Mouse (Mus musculus) monocyte, adult 2 months (primary cell): ENCODE results near the gene Prss30.
"Not testable (repeated sequence)": the region's sequence is repeated elsewhere in the genome, so short reads cannot be mapped to it uniquely, and the experiment has no call there.

ENCODE experiments used
- DNase-seq, 2 experiments: peaks; one replicate each; pipeline ENCODE4 v3.0.0; 2022; ENCODE audit warnings: low spot score in 2 of 2, low read depth in 1 of 2

Prss30 gene

DNA sequence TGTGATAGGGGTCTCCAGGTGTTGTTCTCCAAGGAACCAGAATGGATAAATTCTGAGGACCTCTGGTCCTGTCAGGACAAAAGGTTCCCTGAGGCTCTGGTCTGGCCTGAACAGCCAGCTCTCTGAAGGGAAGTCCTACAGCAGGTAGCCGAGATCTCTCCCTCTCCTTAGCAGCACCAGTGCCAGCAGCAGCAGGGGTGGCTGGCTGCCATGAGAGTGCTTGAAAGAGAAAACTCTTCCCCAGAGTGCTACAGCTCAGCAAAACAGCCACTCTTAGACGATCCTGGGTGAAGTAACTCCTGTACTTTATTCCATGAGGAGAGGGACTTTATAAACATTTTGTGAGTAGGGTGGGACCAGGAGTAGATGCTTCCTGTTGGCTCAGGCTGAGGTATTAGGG, 9.4 kb upstream of the Prss30 start:
- DNase-seq: no peak

DNA sequence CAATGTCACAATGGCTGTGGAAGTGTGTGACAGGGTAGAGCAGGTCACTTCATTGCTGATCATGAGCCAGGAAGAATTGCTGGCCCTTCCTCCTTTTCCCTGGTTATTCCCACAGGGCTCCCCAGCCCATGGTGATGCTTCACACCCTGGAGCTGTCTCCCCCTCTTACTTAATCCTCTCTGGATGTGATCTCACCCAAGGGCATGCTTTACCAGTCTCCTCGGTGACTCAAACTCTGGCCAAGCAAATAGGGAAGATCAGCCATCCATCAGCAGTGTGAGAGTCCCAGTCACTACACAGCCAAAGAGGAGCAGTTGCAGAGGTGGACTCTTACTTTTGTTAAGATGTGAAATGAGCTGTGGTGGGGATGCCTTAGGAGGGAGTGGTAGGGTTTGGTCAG, 4.6 kb upstream of the Prss30 start:
- DNase-seq: no peak

DNA sequence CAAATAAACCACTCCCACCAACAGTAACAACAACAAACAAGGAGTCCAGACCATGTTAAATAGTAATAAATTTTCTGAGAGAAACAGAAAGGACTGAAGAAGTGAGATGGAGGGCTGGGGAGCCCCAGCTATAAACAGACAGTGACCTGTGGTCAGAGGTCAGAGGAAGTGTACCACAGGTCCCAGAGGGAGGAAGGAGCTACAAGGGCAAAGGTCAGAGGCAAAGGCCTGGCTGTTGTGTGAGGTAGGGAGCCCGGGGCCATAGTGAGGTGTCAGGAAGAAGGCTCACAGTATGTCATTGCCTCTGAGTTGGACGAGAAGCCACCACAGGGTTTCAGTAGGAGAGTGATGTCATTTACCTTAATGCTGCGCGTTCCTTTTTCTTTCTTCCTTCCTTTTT, 2.5 kb upstream of the Prss30 start:
- DNase-seq: peak in 1 of 2 experiments; percentile 52

DNA sequence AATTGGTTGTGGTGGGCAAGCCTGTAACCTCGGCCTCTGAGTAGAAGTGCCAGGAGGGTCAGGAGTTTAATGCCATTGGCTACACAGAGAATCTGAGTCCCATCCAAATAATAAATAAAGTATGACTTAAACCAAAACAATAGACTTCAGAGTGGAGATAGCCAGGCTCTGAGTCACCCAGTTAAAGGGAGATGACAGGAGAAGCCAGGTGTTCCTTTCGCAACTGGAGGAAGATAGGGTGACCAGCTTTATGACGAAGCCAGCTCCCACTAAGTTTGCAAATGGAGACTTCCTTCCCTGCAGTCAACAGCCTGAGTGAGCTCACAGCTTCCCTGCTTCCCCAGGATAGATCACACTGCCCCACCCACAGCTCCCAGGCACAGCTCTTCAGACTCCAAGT, 895 bp downstream of the Prss30 start:
- DNase-seq: no peak

DNA sequence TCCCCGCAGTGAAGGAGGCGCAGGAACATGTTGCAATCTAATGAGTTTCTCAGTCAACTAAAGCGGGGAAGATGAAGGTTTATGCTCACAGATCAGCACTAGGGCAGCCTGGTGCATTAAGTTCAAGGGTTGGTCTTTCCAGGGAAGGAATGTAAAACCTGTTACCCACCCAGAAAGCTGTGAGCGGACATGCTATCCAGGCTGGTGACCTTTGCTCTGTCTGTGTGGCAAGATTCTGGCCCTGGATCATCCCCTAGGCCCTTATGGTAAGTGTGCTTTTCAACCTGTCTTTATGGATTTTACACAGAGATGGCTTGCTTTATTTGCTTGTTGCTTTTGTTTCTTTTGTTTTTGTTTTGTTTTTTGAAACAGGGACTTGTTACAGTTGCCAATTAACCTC, 3.7 kb downstream of the Prss30 start:
- DNase-seq: no peak

DNA sequence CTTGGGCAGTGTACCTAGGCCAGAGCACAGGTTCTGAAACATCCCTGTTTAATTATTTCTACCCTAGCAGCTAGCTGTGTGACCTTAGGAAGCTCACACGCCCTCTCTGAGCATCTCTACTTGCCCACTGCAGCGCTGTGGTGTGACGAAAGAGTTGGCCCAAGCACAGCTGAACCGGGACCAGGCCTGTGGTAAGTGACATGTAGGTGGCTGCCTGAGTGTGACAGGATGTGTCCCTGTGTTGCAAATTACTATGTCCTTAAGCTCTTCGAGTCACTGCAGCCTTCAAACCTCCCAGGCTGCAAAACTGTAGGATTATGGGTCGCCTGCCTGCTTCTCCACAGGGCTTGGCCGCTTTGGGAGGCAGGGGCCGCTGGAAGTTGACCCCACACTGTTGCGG, 9.1 kb downstream of the Prss30 start:
- no peak for DNase-seq

DNA sequence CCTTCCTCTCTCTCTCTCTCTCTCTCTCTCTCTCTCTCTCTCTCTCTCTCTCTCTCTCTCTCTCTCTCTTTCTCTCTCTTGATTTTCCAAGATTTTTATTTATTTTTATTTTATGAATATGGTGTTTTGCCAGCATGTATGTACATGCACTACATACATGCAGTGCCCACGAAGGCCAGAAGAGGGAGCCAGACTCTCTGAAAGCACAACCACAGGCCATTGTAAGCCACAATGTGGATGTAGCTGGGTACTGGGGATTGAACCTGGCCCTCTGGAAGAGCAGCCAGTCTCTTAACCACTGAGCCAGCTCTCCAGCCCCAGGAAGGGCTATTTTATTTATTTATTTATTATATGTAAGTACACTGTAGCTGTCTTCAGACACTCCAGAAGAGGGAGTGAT, 11.1 kb downstream of the Prss30 start:
- peak; percentile 42 to 73 for DNase-seq

DNA sequence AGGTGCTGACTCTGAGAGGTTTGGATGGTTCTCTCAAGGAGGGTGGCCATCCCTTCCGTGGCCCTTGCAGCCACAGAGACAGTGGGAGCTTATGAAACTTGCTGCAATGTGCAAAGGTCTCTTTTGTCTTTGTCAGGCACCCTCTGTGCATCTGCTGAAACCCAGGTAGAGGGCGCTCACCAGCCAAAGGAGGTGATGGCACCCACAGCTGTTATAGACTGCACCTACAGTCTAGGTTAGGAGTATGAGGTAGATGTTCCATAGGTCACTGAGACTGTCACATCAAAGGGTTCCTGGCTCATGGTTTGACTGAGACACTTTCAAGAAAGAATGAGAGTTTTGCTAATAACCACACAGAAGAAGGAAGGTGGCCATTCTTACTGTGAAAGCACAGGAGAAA, 11.6 kb downstream of the Prss30 start:
- DNase-seq: no peak

DNA sequence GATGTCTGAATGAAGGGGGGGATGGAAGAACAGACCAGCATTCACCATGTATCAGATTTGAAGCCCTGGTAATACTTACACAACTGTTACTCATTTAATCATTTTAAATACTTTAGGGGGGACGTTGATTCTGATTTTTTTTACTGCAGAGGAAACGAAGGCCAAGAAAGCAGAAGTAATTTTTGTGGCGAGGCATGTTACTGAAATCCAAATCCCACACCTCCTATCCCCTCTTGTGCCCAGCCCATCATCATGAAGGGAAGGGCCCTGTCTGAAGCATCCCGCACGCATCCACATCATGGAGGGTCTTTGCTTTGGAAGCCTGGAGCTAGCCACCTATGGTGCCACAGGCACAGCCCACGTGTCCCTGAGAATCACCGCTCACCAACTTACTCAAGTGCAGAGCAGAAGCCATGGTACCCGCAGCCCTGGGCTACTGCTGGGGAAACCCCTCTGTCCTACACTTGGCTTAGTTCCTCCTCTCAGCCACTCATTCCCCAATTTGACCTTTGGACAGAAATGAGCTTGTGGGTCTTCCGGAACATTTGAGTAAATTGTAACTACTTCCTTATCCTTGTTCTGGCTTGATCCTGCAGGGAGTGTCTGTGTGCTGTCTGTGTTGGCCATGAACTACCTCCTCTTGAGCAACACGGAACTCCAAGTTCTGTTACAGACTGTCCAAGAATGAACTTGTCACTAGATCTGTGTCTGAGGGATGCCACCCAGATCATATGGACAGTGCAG, 13.5 kb downstream of the Prss30 start:
- DNase-seq: peak; percentile 75 to 76

DNA sequence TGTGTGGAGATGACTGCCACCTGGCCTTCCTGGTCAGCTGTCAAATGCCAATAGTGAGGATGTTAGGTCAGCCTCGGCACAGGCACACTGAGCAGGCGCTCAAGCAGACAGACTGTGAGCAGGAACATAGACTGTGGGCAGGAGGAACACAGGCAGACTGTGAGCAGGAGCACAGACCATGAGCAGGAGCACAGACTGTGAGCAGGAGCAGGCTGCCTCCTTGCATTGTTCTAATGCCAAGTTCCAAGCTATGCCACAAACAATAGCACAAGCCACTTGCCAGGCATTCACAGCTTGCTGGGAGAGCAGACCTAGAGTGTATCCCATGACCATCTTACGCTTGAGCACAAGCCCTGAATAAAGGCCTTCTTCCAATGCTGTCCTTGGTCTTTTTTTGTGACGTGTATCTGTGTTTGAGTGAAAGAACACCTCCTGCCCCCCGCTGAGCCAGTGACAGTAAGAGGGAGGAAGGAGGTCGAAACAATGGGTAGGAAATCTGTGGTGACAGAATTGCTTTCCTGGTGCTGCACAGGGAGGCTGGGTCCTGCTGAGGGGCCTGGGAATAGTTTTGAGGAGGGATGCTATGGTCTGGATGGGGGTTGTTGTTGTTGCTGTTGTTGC, 14.5 kb downstream of the Prss30 start:
- no peak for DNase-seq

DNA sequence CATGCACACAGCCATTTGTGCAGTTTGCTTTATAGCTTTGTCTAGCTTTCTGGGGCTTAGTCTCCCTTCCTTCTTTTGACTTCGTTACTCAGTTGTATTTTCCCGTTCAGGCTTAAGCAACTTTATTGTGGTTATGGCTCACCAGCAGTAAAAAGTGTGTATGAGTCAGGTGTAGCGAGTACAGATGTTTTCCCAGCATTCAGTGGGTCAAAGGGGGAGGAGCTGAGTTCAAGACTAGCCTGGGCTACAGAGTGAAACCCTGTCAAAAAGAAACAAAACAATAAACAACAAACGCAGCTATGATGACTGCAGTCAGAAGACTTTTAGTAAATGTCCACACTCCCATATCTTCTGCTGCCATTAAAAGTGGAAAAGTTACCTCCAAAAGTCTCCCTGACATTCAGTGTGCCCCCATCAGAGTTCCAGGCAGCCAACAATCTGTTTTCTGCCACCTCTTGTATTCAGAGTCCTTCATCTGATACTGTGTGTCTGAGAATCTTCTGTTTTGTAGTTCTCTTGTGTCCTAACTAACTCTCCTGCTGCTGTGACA, 18.7 kb downstream of the Prss30 start:
- no peak for DNase-seq

DNA sequence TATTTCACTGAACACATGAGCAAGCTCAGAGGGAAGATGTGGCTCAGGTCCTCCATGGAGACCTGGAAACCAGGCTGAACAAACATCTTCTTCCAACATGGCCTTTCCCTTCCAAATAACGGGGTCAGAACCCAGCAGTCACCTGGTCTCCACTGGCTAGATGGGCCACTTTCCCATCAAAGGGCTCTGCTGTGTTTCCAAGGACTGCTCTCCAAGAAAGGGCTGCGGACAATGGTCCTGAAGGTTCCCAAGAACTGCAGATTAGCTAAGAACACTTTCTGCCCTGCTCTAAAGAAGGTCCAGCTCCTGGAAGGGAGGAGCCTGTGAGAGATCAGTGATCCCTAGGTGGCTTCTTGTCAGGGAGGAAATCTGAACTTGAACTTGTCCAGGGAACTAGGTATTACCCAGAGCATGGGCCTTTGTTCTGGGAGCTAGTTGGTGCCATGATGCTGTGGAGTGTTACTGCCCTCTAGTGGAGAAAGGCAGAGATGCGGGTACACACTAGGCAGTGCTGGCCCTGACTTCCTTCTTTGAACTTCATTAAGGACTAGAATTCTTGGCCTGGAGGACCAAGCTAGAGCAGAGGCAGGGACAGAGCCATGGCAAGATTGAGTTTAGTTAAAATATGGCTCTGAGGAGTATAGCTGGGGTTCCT, 20.2 kb downstream of the Prss30 start:
- DNase-seq: peak; percentile 29 to 73

DNA sequence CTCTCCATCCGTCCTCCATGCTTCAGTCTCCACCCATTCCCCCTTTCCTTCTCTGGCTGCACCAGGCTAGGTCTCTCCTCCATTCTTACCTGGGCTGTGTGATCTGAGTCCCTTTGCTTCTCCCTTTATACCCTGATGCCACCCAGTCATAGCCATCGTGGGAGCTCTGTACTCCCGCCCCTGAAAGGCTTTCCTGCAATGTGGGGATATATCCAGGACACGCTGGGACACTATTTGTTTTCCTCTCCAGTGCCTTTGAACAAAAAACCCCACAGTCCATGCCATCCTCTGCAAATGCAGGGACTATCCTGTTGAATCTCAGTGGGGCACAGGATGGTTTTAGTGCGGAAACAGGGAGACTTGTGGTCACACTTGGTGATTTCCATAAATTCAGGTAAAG, 25.2 kb downstream of the Prss30 start, which contains the start of gene Sbpl:
Gene Sbpl, minus strand, starts transcription at position 101 of the 400 bp plus-strand sequence.
- DNase-seq: no peak

DNA sequence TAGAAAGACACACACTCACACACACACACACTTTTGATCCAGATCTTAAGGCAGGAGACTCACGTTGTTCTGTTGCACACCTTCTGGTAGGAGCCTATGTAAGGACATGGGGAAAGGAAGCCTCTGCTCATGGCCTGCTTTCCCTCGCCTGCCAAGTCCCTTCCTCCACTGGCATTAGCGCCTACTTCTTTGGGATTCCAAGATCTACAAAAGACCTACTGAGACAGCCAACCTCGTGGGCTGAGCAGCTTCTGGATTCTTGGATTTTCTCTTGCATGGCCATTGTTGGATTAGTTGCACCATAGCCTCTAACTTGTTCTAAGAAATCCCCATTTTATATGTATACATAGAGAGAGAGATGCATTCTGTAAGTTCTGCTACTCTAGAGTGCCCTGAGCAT, 29.5 kb downstream of the Prss30 start:
- DNase-seq: not testable (repeated sequence)

DNA sequence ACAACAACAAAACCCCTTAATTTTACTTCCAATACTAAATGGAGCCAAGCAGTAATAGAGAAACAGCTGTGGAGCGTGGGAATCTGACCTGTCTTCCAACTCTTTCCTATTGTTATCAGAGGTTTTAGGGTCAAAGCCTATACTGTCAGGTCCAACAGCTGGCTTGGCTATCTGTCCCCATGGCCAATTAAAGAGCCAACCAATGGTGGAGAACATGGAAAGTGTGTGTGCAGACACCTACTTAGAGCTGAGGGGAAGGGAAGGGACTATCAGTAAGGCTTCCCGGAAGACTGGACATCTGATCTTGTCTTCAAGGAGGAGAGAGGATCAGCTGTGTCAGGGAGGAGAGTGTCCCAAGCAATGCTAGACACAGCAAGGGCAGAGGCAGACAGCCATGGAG, 31.3 kb downstream of the Prss30 start:
- no peak for DNase-seq

DNA sequence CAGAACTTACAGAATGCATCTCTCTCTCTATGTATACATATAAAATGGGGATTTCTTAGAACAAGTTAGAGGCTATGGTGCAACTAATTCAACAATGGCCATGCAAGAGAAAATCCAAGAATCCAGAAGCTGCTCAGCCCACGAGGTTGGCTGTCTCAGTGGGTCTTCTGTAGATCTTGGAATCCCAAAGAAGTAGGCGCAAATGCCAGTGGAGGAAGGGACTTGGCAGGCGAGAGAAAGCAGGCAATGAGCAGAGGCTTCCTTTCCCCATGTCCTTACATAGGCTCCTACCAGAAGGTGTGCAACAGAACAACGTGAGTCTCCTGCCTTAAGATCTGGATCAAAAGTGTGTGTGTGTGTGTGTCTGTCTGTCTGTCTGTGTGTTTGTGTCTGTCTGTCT, 32.9 kb downstream of the Prss30 start:
- DNase-seq: not testable (repeated sequence)

DNA sequence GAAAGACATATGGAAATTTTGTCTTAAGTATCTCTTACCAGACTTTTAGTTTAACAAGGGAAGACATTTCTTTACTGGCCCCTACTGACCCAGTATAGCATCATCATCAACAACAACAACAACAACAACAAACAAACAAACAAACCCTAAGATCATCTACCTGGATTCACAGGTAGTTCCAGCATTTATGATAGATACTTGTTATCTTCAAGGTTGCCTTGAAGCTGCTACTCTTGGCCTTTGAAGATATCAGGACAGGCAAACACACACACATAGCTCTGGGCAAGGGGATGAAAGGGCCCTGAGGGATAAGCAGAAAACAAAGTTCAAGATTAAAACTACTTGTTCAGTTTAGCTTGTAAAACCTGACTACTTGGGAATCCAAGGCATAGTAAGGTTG, 39.0 kb downstream of the Prss30 start, which contains the start of gene Sbp:
Gene Sbp, plus strand, starts transcription at position 301 of the 400 bp plus-strand sequence.
- DNase-seq: no peak

DNA sequence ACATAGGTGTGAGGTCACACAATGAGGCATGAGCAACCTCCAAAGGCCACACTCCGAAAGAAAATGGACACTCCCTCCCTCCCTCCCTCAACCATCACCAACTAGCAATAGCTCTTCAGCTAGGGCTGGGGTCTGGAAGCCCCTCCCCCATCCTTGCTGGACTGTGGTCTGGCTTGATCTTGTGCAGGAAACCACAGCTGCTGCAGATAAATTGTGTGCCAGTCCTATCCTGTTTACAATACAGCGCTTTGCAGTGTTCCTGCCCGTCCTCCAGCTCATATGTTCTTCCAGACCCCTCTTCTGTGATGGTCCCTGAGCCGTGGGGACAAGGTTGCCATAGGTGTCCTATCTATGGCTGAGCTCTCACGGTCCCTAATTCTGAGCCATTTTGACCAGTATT, 49.2 kb downstream of the Prss30 start:
- no peak for DNase-seq

DNA sequence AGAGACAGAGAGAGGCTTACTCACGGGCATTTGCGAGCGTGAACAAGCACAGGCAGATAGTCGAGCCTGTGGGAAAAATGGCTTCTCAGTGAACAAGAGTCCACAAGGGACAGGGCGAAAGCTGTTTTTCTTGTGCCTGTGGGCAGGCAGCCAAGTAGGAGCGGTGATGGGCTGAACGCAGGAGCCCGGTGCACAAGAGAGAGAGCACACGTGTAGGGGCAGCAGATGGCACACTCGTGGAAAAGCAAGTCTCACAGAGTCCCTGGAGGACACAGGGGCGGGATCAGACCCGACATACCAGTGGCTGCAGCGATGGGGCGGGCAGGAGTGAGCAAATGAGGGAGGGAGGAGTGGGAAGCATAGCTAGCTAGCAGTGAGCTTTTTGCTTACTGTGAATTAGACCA, 55.3 kb downstream of the Prss30 start:
- DNase-seq: peak in 1 of 2 experiments; percentile 6

DNA sequence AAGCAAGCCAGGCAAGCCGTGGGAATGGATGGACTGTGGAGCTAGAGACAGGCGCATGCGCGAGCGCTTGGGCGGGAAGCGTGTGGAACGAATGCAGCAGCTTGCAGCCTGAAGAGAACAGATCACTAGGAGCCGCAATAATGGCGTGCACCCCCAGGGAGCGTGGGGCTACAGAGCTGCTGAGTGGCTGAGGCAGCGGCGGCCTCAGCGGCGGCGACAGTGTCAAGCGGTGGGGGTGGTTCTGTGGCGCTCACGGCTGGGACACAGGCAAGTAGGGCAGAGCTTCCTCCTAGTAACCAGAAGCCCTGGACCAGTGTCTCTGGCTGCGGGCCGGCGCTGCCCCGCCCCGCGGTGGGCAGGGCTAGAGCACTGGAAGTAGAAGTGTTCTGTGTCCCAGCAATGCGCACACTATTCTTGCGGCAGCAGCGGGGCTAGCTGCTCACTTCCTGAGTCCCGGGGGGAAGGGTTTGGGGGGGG, 55.8 kb downstream of the Prss30 start:
- DNase-seq: peak; percentile 75 to 80
